Mouse (Mus musculus): ENCODE data around the gene Creb3l2. TPM values are rescaled to one million over a fixed set of nuclear protein-coding genes. Genes with fewer than 3 reads are reported as not detected.

Creb3l2 gene
- total and polyA plus RNA-seq, 2 experiments from 2014 or later = 2.2 to 6.3 TPM

GRCm38 (mm10) chr6:37442781-37443180 is 835 bp upstream of the Creb3l2 start:
- WGBS = 44% methylated on average over 4 of the region's 4 CpGs
- Histone ChIP-seq H3K4me1 (ENCODE audit: insufficient read depth, low read length) (no peaks in the 10 kb centered on the region), H3K4me3 (ENCODE audit: low read length) (peak overlapping the region; percentile 77), H3K27ac (no peak overlapping the region; the same call in 1 of the 2 replicates), H3K36me3 (ENCODE audit: insufficient read depth, low read length) (no peaks in the 10 kb centered on the region), H3K9me3 (ENCODE audit: low read length) (no peaks in the 10 kb centered on the region), H3K27me3 (ENCODE audit: insufficient read depth, low read length) (no peaks in the 10 kb centered on the region), H3K9ac (replicated peaks; ENCODE audit: low read length) (peak overlapping the region; percentile 40; the same call in 1 of the 2 replicates), H3K4me2 (ENCODE audit: low read depth, low read length) (peak overlapping the region; percentile 53)
- no peak for TF ChIP-seq CTCF (IDR thresholded peaks at IDR 0.05; ENCODE audit: low read depth)
- no peak for ATAC-seq
- DNase-seq (ENCODE audit: low spot score) = no peak

GRCm38 (mm10) chr6:37441251-37442011 is 515 bp downstream of the Creb3l2 start:
- Histone ChIP-seq H3K4me1 (ENCODE audit: insufficient read depth, low read length) (no peaks in the 10 kb centered on the region), H3K36me3 (ENCODE audit: insufficient read depth, low read length) (no peaks in the 10 kb centered on the region), H3K27me3 (ENCODE audit: insufficient read depth, low read length) (no peaks in the 10 kb centered on the region), H3K9me3 (ENCODE audit: low read length) (no peaks in the 10 kb centered on the region), H3K4me2 (ENCODE audit: low read depth, low read length) (peak overlapping the region; percentile 88), H3K4me3 (ENCODE audit: low read length) (peak overlapping the region; percentile 77), H3K27ac (peak overlapping the region; percentile 83), H3K9ac (replicated peaks; ENCODE audit: low read length) (peak overlapping the region; percentile 63)
- peak; percentile 23 for DNase-seq (ENCODE audit: low spot score)
- peak; percentile 43 for ATAC-seq
- WGBS = 2% methylated on average over 40 of the region's 40 CpGs
- TF ChIP-seq CTCF (IDR thresholded peaks at IDR 0.05; ENCODE audit: low read depth) = no peak

GRCm38 (mm10) chr6:37440491-37441250 is 1.3 kb downstream of the Creb3l2 start:
- Histone ChIP-seq H3K36me3 (ENCODE audit: insufficient read depth, low read length) (no peaks in the 10 kb centered on the region), H3K9me3 (ENCODE audit: low read length) (no peaks in the 10 kb centered on the region), H3K9ac (replicated peaks; ENCODE audit: low read length) (peak overlapping the region; percentile 63), H3K4me2 (ENCODE audit: low read depth, low read length) (peak overlapping the region; percentile 88), H3K27ac (peak overlapping the region; percentile 45; the same call in 1 of the 2 replicates), H3K27me3 (ENCODE audit: insufficient read depth, low read length) (no peaks in the 10 kb centered on the region), H3K4me3 (ENCODE audit: low read length) (peak overlapping the region; percentile 77), H3K4me1 (ENCODE audit: insufficient read depth, low read length) (no peaks in the 10 kb centered on the region)
- TF ChIP-seq CTCF (IDR thresholded peaks at IDR 0.05; ENCODE audit: low read depth) = no peak
- DNase-seq (ENCODE audit: low spot score) (no peak), ATAC-seq (no peak)
- 15% methylated on average over 12 of the region's 12 CpGs for WGBS

GRCm38 (mm10) chr6:37439676-37440490 is 2.1 kb downstream of the Creb3l2 start:
- 57% methylated on average over 13 of the region's 13 CpGs for WGBS
- Histone ChIP-seq H3K4me3 (ENCODE audit: low read length) (peak overlapping the region; percentile 77), H3K27me3 (ENCODE audit: insufficient read depth, low read length) (no peaks in the 10 kb centered on the region), H3K27ac (peak overlapping the region; percentile 36), H3K4me2 (ENCODE audit: low read depth, low read length) (peak overlapping the region; percentile 88), H3K9ac (replicated peaks; ENCODE audit: low read length) (0 out of 2 replicates have a peak overlapping the region, but pooled peaks have one; percentile 63), H3K4me1 (ENCODE audit: insufficient read depth, low read length) (no peaks in the 10 kb centered on the region), H3K36me3 (ENCODE audit: insufficient read depth, low read length) (no peaks in the 10 kb centered on the region), H3K9me3 (ENCODE audit: low read length) (no peaks in the 10 kb centered on the region)
- ATAC-seq (no peak), DNase-seq (ENCODE audit: low spot score) (no peak)
- no peak for TF ChIP-seq CTCF (IDR thresholded peaks at IDR 0.05; ENCODE audit: low read depth)

- no peaks in the 10 kb centered on the region for H3K36me3 ChIP-seq (ENCODE audit: insufficient read depth, low read length)
- no peak overlapping the region for H3K27ac ChIP-seq
- no peaks in the 10 kb centered on the region for H3K9me3 ChIP-seq (ENCODE audit: low read length)
- no peak for DNase-seq (ENCODE audit: low spot score)
- H3K9ac ChIP-seq (replicated peaks; ENCODE audit: low read length) = no peak overlapping the region
- no peak for TF ChIP-seq CTCF (IDR thresholded peaks at IDR 0.05; ENCODE audit: low read depth)
- no peak for ATAC-seq
- WGBS = over 99% methylated on average over 3 of the region's 3 CpGs
- H3K4me2 ChIP-seq (ENCODE audit: low read depth, low read length) = no peak overlapping the region
- no peaks in the 10 kb centered on the region for H3K4me1 ChIP-seq (ENCODE audit: insufficient read depth, low read length)
- no peak overlapping the region for H3K4me3 ChIP-seq (ENCODE audit: low read length)
- no peaks in the 10 kb centered on the region for H3K27me3 ChIP-seq (ENCODE audit: insufficient read depth, low read length)
Observed at GRCm38 (mm10) chr6:37438510-37438909, 3.4 kb downstream of the Creb3l2 start.

GRCm38 (mm10) chr6:37437086-37437485 is 4.9 kb downstream of the Creb3l2 start:
- Histone ChIP-seq H3K36me3 (ENCODE audit: insufficient read depth, low read length) (no peaks in the 10 kb centered on the region), H3K27me3 (ENCODE audit: insufficient read depth, low read length) (no peaks in the 10 kb centered on the region), H3K9ac (replicated peaks; ENCODE audit: low read length) (no peak overlapping the region), H3K9me3 (ENCODE audit: low read length) (no peaks in the 10 kb centered on the region), H3K4me3 (ENCODE audit: low read length) (no peak overlapping the region), H3K4me1 (ENCODE audit: insufficient read depth, low read length) (no peaks in the 10 kb centered on the region), H3K4me2 (ENCODE audit: low read depth, low read length) (no peak overlapping the region), H3K27ac (no peak overlapping the region)
- WGBS = 82% methylated on average over 13 of the region's 13 CpGs
- ATAC-seq (no peak), DNase-seq (ENCODE audit: low spot score) (no peak)
- TF ChIP-seq CTCF (IDR thresholded peaks at IDR 0.05; ENCODE audit: low read depth) = no peak

All from hindbrain, postnatal 0 days (tissue).